Mouse (Mus musculus): ENCODE measurements around the gene Bloc1s2.

Gene Bloc1s2
- long read RNA-seq, experiment 1, transcript Bloc1s2-201 (5 exons, 885 nt), result major isoform, 9 of 20 reads
- long read RNA-seq, experiment 1, partial matches to known transcripts, result 9 of 20 reads
- long read RNA-seq, experiment 1, other reads (novel, unspliced or antisense), result 1 of 20 reads
- long read RNA-seq, experiment 2, transcript Bloc1s2-201 (5 exons, 885 nt), result major isoform, 11 of 26 reads
- long read RNA-seq, experiment 2, partial matches to known transcripts, result 14 of 26 reads
- long read RNA-seq, experiment 2, other reads (novel, unspliced or antisense), result 1 of 26 reads

GRCm38 (mm10) chr19:44145702-44146567 lies at the start of gene Bloc1s2:
Gene Bloc1s2 (minus strand): TSS chr19:44146446.
- intact Hi-C loops (cut with DNase I), result loop anchor here (5.0 kb wide), 1 partner anchor 74 kb away; no protein-coding TSS in a partner anchor

GRCm38 (mm10) chr19:44195138-44195537 lies 48.9 kb upstream of the Bloc1s2 start:
- intact Hi-C loops (cut with DNase I), result loop anchor here (2.0 kb wide), 1 partner anchor 168 kb away; no protein-coding TSS in a partner anchor

- intact Hi-C loops (cut with DNase I), result loop anchor here (2.0 kb wide), 1 partner anchor 169 kb away; no protein-coding TSS in a partner anchor
These were observed 47.7 kb upstream of the Bloc1s2 start for GRCm38 (mm10) chr19:44193906-44194305.

- intact Hi-C loops (cut with DNase I), result no loop called here
These were observed 46.1 kb upstream of the Bloc1s2 start, which contains the start of gene Pkd2l1 for GRCm38 (mm10) chr19:44192342-44192741. Gene Pkd2l1 (minus strand): TSS chr19:44192442.

GRCm38 (mm10) chr19:44189056-44189455 lies 42.8 kb upstream of the Bloc1s2 start:
- intact Hi-C loops (cut with DNase I), result no loop called here

- intact Hi-C loops (cut with DNase I), result no loop called here
These were observed 37.7 kb upstream of the Bloc1s2 start for GRCm38 (mm10) chr19:44183968-44184367.

GRCm38 (mm10) chr19:44180502-44180901 lies 34.3 kb upstream of the Bloc1s2 start:
- intact Hi-C loops (cut with DNase I), result no loop called here

GRCm38 (mm10) chr19:44176741-44177140 lies 30.5 kb upstream of the Bloc1s2 start:
- intact Hi-C loops (cut with DNase I), result no loop called here

- intact Hi-C loops (cut with DNase I), result no loop called here
These were observed 28.6 kb upstream of the Bloc1s2 start for GRCm38 (mm10) chr19:44174835-44175234.

- intact Hi-C loops (cut with DNase I), result no loop called here
These were observed 15.3 kb upstream of the Bloc1s2 start for GRCm38 (mm10) chr19:44161515-44161914.

- intact Hi-C loops (cut with DNase I), result no loop called here
These were observed 13.1 kb upstream of the Bloc1s2 start for GRCm38 (mm10) chr19:44159386-44159785.

- intact Hi-C loops (cut with DNase I), result no loop called here
These were observed 10.8 kb upstream of the Bloc1s2 start for GRCm38 (mm10) chr19:44157005-44157404.

- intact Hi-C loops (cut with DNase I), result no loop called here
These were observed 7.5 kb upstream of the Bloc1s2 start for GRCm38 (mm10) chr19:44153781-44154180.

- intact Hi-C loops (cut with DNase I), result loop anchor here (5.0 kb wide), 1 partner anchor 77 kb away; no protein-coding TSS in a partner anchor
These were observed 2.7 kb upstream of the Bloc1s2 start for GRCm38 (mm10) chr19:44148991-44149390.

GRCm38 (mm10) chr19:44148345-44148744 lies 2.1 kb upstream of the Bloc1s2 start:
- intact Hi-C loops (cut with DNase I), result loop anchor here (5.0 kb wide), 1 partner anchor 76 kb away; no protein-coding TSS in a partner anchor

- intact Hi-C loops (cut with DNase I), result loop anchor here (5.0 kb wide), 1 partner anchor 75 kb away; no protein-coding TSS in a partner anchor
These were observed 705 bp upstream of the Bloc1s2 start for GRCm38 (mm10) chr19:44146951-44147350.

GRCm38 (mm10) chr19:44146568-44146879 lies 278 bp upstream of the Bloc1s2 start:
- intact Hi-C loops (cut with DNase I), result loop anchor here (5.0 kb wide), 1 partner anchor 74 kb away; no protein-coding TSS in a partner anchor

- intact Hi-C loops (cut with DNase I), result no loop called here
These were observed 1.9 kb downstream of the Bloc1s2 start for GRCm38 (mm10) chr19:44144366-44144765.

- intact Hi-C loops (cut with DNase I), result no loop called here
These were observed 10.2 kb downstream of the Bloc1s2 start for GRCm38 (mm10) chr19:44135960-44136485.

GRCm38 (mm10) chr19:44135072-44135959 lies 10.9 kb downstream of the Bloc1s2 start, which contains the start of gene Cwf19l1:
Gene Cwf19l1 (minus strand): TSS chr19:44135876.
- intact Hi-C loops (cut with DNase I), result no loop called here

- intact Hi-C loops (cut with DNase I), result no loop called here
These were observed 13.3 kb downstream of the Bloc1s2 start for GRCm38 (mm10) chr19:44132917-44133316.
